Mouse (Mus musculus): ENCODE measurements around the gene Myo5a. TPM values are rescaled to one million over a fixed set of nuclear protein-coding genes. Genes with fewer than 3 reads are reported as not detected.

The Myo5a gene
- total RNA-seq, 1 experiment from 2014 or later = 122 TPM

DNA sequence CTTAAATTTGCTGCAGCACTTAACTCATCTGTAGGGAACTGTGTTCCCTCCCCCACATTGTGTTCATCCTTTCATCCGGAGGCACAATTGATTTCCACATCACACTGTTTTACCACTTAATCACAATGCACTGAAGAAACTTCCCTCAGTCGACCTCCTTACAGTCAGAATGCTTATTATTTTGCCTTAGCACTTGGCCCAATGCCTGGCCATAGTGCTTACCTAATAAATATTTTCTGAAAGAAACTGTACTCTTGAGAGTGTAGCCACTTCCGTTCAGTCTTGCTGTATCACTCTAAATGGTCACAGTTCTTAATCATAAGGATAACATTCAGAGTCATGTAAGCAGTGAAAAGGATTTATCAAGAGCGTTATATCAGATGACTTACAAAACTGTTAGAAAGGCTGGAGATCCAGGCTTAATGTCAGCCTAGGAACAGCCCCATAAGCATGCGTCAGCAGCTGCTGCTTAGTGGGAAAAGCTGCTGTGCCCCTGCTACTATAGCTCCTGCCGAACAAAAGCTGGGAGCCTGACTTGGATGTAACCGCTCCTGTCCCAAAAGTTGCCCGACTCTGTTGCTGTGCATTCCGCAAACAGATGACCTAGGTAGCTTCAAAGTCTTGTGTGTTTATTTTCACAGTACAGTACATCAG, 6.0 kb upstream of the Myo5a start:
- ATAC-seq (replicated peaks; ENCODE audit: low read depth, poor library complexity, severe bottlenecking) = no peak

DNA sequence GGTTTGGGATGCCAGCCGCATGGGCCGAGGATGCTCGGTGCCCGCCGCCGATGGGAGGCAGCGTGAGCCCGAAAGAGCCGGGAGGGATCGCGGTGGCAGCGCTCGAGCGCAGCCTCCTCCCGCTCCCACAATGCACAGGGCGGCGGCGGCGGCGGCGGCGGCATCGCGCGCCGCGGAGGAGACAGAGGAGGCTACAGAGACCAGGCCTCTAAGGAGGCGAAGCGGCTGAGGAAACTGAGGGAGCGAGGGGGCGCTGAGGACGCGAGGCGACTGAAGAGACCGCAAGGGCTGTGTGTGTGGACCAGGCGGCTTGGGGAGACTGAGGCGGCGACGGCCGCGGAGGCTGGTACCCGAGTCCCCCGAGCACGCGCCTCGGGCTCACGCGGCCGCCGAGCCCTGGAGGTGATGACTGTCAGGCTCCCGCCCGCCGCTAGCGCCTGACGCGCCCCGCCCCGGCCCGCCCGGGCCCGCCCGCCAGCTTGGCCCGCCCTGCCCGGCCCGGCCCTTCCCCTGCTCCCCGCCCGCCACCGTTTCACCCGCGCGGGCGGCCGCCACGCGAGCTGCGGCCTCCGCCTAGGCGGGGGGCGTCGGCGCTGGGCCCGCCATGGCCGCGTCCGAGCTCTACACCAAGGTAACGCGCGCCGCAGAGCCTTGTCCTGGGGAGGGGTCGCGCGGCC, 352 bp downstream of the Myo5a start:
- peak; percentile 74 for ATAC-seq (replicated peaks; ENCODE audit: low read depth, poor library complexity, severe bottlenecking)

DNA sequence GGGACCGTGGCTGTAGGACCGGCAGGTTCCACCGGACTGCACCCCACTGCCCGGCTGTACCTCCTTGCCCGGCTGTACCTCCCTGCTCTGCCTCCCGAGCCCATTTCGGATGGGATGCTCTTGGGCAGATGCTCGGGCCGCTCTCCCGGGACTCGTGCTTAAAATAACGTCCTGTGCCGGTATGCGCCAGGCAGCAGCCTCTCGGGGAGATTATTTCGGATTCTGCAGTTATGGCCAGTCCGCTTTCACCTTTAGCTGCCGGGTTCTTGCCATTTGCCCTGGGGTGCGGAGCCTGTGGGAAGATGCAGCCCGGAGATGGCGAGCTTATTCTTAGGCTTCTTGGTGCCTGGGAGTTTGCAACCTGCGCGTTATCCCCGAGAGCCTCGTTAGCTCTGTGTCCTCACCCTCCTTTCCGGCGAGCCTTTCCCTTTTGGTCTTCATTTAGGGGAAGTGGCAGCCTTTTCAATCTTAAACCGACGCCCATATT, 934 bp downstream of the Myo5a start:
- peak; percentile 71 for ATAC-seq (replicated peaks; ENCODE audit: low read depth, poor library complexity, severe bottlenecking)

DNA sequence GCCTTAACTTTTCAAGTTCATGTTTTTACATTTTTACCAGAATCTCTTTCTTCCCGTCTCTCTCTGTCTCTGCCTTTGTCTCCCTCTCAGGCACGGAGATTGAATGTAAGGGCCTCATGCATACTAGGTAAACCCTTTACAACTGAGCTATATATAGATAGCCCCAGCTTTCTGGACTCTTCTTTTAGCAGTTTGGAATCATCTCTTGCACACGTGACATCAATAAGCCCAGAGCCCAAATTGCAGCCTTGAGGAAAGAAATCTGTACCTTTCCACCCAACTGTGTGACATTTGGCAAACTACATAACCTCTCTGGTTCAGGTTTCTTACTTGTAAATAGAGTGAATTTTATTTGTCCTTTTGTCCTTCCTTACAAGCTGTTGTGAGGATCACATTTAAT, 1.5 kb downstream of the Myo5a start:
- no peak for ATAC-seq (replicated peaks; ENCODE audit: low read depth, poor library complexity, severe bottlenecking)

DNA sequence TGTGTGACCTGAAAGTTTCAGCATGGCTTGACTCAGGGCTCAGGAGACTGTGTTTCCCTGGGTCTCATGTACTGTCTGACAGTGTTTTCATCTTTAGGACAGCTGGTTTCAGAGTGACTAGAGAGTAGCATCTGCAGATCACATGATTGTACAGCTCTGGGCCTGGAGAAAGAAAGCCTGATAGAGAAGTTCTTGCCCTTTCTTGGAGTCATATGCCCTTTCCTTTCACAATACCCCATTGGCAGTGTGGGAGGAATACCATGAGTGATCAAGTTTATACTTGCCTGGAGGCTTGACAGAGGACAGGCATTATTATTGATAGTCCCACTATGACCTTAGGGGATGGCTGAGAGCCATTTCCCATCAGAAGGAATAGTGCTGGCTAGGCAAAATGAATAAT, 6.4 kb downstream of the Myo5a start:
- ATAC-seq (replicated peaks; ENCODE audit: low read depth, poor library complexity, severe bottlenecking) = no peak

DNA sequence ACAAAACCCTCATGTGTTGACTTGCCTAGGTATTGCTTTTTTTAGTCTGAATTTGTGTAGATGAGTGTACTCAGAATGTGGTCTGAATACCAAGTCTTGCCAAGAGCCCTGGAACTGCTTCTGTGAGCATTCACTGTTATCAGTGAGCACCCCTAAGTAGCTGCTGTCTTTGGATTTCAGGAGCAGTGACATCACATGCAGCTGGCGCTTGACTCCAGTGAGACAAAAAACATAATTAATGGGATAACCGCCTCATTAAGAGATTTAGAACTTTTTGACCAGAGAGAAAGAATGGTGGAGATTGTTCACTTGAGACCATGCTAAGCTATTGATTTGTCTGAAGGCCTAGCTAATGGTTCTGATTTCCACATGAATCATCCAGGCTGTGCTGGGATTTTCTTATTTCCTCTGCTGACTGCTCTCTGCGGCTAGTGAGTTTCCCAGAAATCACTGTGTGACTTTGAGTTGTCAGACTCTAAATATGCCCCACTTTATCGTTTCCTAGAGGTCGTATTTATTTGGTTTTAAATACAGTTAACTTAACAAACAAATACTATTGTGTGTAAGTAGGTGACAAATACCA, 14.5 kb downstream of the Myo5a start:
- no peak for ATAC-seq (replicated peaks; ENCODE audit: low read depth, poor library complexity, severe bottlenecking)

DNA sequence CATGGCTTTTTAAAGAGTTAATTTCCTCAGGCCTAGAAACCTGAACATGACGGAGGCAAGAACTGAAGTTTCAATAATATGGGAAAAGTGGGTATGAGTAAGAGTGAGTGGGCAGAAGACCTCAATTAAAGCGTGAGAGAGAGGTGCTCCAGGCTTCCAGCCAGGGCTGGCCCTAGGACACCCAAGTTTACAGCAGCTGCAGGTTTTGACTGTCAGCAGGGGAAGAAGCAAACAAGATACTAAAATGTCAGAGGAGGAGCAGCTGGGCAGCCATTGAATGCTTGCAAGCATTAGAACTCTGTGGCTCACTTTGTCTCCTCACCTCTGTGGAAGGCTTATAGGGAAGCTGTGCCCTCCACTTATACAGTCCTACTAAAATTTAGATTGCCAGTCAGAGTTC, 17.0 kb downstream of the Myo5a start:
- no peak for ATAC-seq (replicated peaks; ENCODE audit: low read depth, poor library complexity, severe bottlenecking)

DNA sequence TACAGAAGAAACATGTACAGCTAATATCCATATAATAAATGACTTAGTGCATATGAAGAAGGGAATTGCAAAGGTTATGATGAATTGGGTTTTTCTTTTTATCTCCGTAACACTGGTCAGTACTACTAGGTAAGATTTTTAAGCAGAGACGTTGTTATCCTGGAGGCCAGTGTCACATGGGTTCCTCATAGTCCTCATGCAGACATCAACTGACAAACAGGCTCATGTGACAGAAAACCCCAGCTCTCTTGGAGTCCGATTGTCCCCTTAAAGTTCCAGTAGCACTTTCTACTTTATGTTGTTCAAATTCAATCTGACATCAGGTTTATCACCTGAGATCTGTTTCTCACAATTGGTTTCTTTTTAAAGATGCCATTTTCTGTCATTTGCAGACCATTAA, 18.5 kb downstream of the Myo5a start:
- ATAC-seq (replicated peaks; ENCODE audit: low read depth, poor library complexity, severe bottlenecking) = 0 out of 2 replicates have a peak, but pooled peaks have one; percentile 22

DNA sequence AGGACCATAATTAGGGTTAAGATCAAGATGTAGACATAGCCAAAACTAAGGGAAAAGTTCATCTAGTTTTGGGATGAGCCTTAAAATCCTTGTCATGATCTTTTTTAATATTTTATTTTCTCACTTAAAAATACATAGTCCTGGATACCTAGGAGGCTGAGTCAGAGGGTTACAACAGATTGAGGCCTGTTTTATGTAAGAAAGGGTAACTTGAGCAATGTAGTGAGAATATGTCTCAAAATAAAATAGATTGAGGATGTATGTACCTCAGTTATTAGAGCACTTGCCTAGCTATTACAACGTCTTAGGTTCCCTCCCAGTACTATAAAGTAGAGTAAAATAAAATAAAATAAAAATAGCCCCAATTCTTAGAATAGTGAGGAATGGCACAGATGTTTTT, 21.3 kb downstream of the Myo5a start:
- no peak for ATAC-seq (replicated peaks; ENCODE audit: low read depth, poor library complexity, severe bottlenecking)

DNA sequence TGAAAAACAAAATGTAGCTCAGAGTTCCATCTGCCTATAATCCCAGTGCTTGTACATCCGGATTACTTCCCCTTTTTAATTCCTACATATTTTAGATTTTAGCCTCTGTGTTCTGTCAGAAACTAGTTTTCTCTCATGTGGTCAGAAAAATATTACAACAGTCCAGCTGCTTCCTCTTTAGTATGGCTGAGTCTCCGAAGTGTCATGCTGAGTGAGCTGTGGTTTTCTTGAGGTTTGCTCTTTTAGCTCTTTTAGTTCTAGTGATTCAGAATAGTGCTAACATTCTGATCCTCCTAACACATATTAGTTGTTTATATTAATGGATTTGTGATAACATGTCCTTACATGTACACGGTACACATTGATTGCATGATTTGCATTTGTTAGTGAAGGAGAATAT, 23.9 kb downstream of the Myo5a start:
- ATAC-seq (replicated peaks; ENCODE audit: low read depth, poor library complexity, severe bottlenecking) = peak; percentile 98

DNA sequence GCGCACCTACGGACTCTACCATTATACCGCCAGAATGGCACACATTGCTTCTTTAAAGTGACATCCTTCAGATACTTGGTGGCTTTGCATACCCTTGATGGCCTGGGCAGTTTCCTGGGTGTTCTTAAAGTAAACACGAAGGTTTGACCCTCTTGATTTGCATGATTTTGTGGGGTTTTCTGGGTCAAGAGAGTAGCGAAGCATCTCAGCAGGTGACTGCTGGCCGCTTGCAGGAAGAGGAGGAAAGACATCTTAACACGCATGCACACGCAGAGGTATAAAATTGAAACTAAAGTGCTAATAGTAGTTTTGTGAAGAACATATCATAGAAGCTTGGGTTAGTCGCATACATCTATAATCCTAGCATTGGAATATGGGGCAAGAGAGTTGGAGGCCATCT, 28.1 kb downstream of the Myo5a start:
- no peak for ATAC-seq (replicated peaks; ENCODE audit: low read depth, poor library complexity, severe bottlenecking)

DNA sequence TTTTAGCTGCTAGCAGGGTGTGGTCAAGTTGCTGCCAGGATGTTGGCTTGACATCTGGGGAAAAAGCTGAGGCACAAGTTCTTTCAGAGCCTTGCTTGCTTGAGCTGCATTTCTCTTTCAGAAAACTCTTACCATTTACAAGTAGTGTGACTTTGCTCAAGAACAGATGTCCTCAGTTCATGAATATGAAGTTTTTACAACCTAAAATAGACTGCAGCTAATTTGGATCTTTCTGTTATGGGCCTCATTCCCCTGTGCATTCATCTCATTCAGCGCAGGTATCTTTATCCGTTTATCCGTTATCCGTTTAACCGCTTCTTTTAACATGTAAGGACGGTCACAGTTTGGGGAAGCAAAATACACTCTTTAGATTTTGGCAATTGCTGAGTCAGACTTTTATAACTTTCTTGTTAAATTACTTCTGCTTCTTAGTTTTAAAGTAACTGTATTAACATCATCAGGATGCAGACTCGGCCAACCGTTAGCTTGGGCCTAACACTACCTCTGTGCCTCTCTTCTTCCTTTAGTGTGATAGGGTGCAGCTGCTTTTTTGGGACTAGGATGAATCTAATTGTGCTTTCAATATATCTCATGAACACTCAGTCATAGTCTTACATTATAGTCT, 29.5 kb downstream of the Myo5a start:
- ATAC-seq (replicated peaks; ENCODE audit: low read depth, poor library complexity, severe bottlenecking) = peak; percentile 72

DNA sequence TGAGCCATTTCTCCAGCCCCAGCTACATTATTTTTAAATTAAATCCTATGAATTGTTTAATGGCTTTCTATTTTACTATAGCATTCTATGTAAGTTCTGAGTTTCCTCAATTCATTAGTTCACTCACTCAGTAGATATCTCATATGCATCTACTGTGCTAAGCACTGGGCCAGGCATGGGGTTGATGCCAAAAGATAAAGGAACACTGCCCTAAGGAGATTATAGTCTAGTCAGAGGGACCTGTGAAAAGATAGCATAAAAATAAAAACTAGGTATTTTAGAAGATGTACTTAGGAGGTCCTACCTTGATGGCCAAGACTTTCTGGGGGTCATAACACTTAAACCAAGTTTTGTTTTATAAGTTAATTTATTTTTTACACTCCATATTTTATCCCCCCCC, 31.3 kb downstream of the Myo5a start:
- ATAC-seq (replicated peaks; ENCODE audit: low read depth, poor library complexity, severe bottlenecking) = no peak

DNA sequence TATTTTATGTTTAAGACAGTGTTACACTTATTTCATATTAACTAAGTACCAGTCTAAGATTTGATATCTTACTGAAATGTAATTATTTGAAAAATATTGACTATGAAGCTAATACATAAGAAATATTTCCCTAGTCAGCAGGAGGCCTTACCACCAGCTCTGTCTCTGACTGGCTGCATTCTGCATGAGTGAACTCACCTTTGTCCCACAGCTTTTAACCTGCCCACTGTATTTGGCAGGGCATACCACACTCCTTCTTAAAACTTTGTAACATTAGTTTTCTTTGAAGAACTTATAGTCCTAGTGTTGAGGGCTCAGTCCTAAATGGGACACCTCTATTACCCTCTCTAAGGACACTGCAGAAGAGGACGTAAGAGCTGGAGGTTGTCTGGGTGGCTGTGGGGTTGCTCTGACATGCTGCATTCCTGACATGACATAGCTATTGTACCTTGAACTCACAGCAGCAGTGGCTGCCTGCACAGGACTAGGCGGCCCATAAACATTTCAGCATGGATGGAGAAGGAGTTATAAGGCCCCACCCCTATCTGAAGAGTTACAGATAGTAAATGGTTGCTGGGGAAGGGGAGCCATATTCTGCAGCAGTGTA, 45.9 kb downstream of the Myo5a start:
- no peak for ATAC-seq (replicated peaks; ENCODE audit: low read depth, poor library complexity, severe bottlenecking)

DNA sequence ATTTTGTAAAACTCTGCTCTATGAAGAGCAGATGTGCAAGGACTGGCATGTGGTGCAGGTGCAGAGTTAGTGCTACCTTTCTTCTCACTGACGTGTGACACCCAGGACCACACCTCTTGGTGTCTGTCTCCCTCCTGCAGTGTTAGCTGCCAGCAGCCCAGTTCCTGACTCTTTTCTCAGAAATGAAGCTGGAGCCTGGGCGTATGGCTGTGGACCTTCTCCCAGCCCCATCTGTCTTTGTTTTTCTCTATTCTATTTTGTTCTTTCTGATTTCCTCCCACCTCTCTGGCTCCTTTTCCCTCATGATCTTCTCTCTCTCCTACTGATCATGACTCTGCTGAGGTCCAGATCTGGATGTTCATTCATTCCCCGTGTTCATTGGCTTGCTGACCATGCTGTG, 50.3 kb downstream of the Myo5a start:
- no peak for ATAC-seq (replicated peaks; ENCODE audit: low read depth, poor library complexity, severe bottlenecking)

DNA sequence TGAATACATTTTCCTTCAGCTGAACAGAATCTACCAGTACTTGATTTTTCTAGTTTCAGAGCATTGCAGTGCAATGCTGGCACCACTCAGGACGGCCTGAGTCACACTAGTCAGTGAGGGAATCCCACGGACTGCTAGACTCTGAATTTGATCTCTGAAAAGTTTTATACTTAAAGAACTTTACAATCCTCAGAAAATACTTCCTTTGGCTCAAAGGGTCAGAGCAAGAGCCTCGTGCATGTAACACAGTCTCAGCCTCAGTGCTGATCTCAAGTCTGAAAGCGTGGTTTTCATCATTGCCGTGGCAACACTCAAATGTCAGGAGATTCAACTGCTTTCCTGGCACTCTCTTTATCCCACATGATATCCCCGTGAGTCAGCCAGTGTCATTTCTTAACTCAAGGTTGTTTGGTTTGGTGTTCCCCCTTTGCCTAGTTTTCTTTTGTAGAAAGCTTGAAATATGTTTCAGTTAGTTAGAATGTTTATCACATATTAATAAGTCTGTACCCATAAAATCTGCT, 53.4 kb downstream of the Myo5a start:
- ATAC-seq (replicated peaks; ENCODE audit: low read depth, poor library complexity, severe bottlenecking) = no peak

DNA sequence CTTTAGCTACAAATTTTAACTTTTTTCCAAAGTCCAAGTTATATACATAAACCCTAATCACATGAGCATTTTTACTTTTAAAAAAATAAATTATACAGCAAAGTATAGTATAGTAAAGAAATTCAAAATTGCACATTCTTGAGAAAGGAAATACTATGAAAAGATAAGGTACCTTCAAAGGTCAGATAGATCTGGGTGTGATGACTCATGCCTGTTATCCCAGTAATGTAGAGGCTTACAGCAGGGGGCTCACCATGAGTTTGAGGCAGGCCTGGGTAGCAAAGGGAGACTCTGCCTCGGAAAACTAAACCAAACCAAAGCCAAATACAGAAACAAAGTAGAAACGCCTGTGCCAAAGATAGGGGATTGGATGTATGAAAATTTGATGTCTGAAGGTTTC, 59.7 kb downstream of the Myo5a start:
- ATAC-seq (replicated peaks; ENCODE audit: low read depth, poor library complexity, severe bottlenecking) = no peak

DNA sequence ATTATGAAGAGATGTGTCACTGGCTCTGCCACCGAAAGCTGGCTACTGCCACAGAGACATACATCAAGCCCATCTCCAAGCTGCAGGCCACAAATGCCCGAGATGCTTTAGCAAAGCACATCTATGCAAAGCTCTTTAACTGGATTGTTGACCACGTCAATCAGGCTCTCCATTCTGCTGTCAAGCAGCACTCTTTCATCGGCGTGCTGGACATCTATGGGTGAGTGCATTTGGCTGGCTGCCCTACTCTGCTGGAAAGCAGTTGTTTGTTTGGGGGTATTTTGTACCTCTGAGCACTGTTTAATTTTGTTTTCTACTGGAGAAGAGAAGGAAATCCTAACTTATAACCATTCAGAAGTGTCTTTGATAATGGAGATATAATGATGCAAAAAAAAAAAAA, 76.1 kb downstream of the Myo5a start:
- ATAC-seq (replicated peaks; ENCODE audit: low read depth, poor library complexity, severe bottlenecking) = no peak

DNA sequence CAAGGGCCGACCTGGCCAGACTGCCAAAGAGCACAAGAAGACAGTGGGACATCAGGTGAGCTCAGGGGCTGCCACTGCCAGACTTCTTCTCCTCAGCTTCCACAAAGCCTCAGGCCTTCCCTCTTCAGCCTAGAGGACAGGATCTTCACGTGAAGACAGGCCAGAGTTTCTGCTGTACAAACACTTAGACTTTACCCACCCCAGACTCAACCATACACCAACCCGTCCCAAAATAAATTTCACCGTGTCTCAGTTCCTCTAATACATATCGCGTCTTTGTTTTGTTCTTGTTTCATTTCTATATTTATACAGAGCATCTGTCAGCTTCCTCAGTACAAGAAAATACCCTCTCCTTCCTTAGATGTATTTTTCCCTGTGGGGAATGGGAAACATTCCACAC, 89.7 kb downstream of the Myo5a start:
- 0 out of 2 replicates have a peak, but pooled peaks have one; percentile 32 for ATAC-seq (replicated peaks; ENCODE audit: low read depth, poor library complexity, severe bottlenecking)

DNA sequence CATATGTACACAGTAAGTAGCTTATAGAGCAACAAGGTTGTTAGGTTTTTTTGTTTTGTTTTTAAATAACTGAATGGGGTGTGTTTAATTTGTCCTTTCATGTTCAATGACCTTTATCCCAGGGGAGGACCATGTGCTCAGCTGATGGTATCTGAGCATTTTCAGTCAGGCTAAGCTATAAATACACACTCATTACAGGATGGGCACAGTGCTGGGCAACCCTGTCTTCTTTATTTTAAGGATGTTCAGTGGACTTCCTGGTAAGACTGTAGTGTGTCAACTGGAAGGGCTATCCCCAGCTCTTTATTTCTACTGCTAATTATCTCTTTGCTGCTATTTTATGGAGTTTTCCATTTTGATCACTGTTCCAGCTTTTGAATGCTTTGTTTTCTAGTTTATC, 92.8 kb downstream of the Myo5a start:
- no peak for ATAC-seq (replicated peaks; ENCODE audit: low read depth, poor library complexity, severe bottlenecking)
